Mouse (Mus musculus): ENCODE data around the gene Tbx19.
A peak's percentile ranks its signal among the peaks of the same experiment; 100 is the strongest.

Tbx19 gene

DNA sequence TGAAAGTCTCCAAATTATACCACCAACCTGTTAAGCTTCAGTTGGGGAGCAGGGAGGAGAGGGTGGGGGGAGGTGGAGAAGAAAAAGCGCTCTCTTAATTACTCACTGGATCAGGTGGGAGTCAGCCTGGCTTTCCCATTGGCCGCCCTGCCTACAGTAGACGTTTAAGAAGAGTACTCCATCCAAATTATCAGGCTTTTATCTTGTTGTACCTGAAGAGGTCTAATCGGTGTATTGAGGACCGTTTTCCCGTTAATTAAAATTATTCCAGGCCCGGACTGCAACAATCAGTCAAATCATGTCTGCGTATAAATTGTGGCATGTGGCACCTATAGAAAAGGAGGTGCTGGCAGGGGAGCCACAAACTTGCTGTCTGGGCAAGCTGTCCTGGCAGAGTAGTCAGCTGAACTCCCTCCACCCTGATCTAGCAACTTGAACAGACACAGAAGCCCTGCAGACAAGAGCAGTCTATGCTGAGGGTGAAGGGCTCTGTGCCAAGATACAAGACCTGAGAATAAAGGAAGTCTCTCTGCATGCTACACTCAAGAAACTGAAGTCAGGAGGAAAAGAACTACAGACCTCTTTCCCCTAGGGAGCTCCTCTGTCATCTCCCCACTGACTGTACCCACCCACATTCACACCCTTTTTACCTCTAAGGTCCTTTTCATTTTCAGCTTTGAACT is at the start of gene Tbx19:
Tbx19 (minus strand) TSS at position 51 of the 683 bp plus-strand sequence.
- DNase-seq (ENCODE audit: low read depth, low spot score): no peak

DNA sequence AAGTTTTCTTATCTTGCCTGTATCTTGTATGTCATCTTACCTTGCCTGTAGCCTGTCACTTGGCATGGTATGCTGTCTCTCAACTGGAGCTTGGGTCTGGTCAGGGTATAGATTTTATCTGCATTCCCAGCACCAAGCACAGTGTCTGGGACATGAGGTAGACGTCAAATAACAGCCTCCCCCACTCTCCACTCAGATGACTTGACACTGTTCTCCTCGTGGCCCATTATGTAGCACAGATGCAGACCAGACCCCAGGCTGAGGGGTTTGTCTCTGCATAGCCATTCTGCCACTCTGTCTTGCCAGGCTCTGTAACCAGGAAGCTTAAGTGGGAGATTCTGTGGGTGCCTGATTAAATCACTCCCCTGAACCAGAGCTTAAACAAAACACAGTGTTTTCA is 45.0 kb upstream of the Tbx19 start:
- no peak for DNase-seq (ENCODE audit: low read depth, low spot score)

- DNase-seq (ENCODE audit: low read depth, low spot score): no peak
These were observed 43.0 kb upstream of the Tbx19 start for GRCm38 (mm10) chr1:165203488-165204035.

DNA sequence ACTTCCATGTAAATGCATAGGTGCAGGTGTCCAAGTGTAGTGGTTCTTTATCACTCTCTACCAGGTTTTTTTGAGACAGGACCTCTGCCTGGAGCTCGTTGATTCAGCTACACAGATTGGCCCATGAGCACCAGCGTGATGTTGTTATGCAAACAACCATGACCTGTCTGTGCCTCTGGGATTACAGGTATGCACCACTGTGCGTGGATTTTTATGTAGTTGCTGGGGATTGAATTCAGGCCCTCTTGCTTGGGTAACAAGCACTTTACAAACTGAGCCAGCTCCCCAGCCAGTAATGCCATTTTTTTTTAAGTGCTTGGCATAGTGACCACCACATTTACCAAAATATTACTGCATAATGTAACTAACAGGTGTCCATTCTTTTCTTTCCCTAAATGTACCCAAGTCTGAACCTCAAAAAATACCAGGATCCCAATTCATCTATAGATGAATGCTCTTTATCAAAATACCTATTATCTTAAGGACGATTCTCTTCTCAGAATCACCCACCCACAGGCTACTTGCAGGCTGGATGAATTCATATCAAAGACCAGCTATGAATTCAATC is 41.0 kb upstream of the Tbx19 start:
- no peak for DNase-seq (ENCODE audit: low read depth, low spot score)

DNA sequence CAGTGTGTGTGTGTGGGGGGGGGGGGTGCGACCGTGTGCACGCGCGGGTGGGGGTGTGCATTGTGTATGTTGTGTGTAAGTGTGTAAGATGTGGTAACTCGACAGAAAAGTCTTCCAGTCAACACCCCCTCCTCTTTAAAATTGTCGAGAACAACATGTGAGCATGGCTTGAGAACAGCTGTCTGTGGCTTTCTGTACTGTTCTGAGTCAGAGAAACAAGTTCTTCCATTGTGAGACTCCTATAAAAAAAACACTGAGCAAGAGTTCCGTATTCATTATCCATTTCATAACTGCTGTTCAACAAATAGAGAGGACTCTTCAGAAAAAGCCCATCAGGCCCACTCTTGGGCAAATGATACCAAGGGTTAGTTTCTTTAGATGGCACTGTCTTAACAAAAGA is 40.2 kb upstream of the Tbx19 start:
- no peak for DNase-seq (ENCODE audit: low read depth, low spot score)

DNA sequence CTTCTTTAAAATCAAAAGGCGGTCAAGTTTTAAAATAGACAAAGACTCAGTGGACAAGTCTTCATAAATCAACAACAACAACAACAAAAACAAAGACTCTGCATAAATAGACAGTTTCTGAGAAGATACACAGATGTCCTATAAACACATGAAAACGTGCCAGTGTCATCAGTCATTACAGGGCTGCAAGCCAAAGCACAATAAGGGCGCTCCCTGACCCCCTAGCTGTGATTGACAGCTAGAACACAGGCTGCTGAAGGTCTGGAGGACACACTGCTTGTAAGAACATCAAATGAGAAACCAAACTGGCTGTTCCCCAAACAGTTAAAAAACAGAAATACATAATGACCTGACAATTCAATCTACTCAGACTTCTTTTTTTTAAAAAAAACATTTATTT is 39.1 kb upstream of the Tbx19 start:
- no peak for DNase-seq (ENCODE audit: low read depth, low spot score)

GRCm38 (mm10) chr1:165198951-165199350 is 38.4 kb upstream of the Tbx19 start:
- no peak for DNase-seq (ENCODE audit: low read depth, low spot score)

- DNase-seq (ENCODE audit: low read depth, low spot score): no peak
These were observed 37.3 kb upstream of the Tbx19 start for GRCm38 (mm10) chr1:165197875-165198274.

- no peak for DNase-seq (ENCODE audit: low read depth, low spot score)
These were observed 34.9 kb upstream of the Tbx19 start for GRCm38 (mm10) chr1:165195396-165195960.

GRCm38 (mm10) chr1:165194662-165195013 is 34.1 kb upstream of the Tbx19 start:
- no peak for DNase-seq (ENCODE audit: low read depth, low spot score)

DNA sequence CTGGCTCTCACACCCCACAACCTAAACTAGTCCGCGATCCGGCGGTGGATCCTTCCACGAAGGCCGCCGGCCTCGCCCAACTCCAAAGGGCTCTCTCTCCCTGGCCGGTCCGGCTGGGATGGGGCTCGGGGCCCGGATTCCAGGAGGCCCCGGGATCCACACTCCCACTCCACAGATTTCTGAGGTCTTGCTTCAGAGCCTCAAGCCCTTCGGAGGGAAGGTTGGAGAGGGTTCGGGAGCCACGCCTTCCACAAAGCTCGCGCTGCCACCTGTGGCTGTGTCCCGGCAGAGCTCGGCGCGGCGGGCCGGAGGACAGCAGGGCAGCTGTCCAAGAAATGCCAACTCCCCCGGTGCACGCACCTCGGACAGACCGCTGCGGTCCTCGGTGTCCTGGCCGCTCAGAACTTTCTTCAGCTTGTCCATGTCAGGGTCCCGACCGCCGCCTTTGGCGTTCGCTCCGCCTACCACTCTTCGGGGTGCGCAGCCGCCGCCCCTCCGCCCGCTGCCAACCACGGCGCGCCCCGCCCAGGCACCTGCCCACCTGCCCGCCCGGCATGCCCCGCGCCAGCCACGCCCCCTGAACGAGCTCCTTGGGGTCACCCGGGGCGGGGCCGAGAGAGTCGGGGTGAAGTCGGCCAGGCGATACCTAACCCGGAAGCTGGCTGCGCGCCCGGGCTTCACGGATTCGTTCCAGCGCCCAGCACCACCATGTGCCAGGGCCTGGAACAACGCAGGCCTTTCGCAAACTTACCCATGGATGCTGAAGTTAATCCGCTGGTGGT is 33.5 kb upstream of the Tbx19 start, which contains the start of gene Sft2d2:
Sft2d2 (minus strand) TSS at position 559 of the 782 bp plus-strand sequence.
- DNase-seq (ENCODE audit: low read depth, low spot score): peak; percentile 81

GRCm38 (mm10) chr1:165193426-165193825 is 32.9 kb upstream of the Tbx19 start:
- no peak for DNase-seq (ENCODE audit: low read depth, low spot score)

- DNase-seq (ENCODE audit: low read depth, low spot score): no peak
These were observed 32.2 kb upstream of the Tbx19 start for GRCm38 (mm10) chr1:165192714-165193264.

- no peak for DNase-seq (ENCODE audit: low read depth, low spot score)
These were observed 31.5 kb upstream of the Tbx19 start for GRCm38 (mm10) chr1:165192102-165192501.

GRCm38 (mm10) chr1:165191611-165192010 is 31.0 kb upstream of the Tbx19 start:
- no peak for DNase-seq (ENCODE audit: low read depth, low spot score)

DNA sequence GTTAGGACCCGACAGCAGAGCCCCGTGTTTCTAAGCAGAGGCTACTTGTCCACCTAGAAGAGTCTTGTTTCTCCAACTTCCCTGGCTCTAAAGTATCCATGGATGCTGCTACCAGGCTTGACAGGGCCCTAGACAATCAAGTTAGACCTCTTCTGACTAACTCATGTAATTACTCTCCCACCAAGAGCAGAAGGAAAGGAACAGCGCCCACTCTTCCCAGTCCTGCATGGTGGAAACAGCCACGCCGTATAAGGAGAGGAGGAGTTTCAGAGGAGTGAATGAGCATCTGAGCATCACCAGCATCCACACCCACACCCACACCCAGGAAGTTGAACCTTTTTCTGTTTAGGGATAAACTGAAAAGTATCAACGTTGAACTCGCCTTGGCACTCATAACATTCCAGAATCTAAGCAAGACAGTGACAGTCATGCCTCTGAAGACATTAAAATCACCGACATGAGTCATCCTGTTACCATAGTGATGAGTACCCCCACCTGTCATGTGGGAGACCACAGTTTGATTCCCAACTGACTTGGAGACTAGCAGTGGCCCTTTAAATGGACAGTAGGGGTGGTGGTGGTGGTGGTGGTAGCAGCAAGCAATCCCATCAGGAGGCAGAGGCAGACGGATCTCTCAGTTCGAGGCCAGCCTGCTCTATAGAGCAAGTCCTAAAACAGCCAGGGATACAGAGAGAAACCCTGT is 30.1 kb upstream of the Tbx19 start:
- DNase-seq (ENCODE audit: low read depth, low spot score): no peak

DNA sequence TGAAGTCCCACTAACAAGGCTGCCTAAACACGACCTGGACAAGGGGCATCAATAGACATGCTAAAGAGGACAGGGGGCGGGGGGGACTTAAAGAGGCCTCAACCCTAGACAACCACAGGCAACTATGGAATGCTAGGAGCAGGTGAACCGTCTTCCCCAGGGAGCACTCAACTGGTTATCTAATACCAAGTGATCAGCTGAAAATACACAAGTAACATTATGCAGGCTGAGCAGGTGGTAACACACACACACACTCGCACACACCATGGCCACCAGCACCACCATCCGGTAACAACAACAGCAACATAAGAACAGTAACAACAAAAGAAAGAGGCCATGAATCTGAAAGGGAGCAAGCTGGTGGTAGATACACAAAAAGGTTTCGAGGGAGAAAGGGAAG is 29.5 kb upstream of the Tbx19 start:
- DNase-seq (ENCODE audit: low read depth, low spot score): no peak

DNA sequence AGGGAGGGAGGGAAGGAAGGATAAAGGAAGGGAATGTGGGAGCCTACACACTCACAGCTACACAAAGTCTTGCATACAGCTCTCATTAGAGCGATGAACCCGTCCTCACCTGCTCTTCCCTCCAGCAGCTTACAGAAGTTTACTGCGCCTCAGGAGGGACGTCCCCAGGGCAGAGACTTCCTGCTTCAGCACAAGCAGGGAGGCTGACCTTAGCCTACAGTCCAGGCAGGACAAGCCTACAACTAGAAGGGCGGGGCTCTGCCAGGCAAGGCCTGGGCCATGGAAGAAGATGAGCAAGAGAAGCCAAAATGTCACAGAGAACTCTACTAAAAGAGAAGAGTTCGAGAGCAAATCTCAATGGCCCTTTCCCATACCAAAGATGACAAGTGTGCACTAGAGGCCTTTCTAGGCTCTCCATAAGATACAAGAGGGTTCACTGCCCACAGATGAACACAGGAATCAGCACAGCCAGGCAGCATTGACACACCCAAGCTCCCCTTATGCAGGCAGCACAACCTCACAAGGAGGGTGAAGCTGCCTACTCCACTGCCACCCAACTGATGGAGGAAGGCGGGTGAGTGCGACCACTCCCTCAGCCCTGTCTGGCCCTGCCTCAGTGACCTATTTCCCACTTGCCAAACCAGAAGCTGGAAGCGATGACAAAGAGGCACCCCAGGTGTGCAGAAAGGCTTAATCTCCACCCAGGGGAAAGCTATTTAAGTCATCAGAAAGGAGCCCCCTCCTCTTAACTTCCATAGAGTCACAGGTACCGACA is 28.4 kb upstream of the Tbx19 start:
- DNase-seq (ENCODE audit: low read depth, low spot score): no peak

GRCm38 (mm10) chr1:165187357-165187756 is 26.8 kb upstream of the Tbx19 start:
- no peak for DNase-seq (ENCODE audit: low read depth, low spot score)

DNA sequence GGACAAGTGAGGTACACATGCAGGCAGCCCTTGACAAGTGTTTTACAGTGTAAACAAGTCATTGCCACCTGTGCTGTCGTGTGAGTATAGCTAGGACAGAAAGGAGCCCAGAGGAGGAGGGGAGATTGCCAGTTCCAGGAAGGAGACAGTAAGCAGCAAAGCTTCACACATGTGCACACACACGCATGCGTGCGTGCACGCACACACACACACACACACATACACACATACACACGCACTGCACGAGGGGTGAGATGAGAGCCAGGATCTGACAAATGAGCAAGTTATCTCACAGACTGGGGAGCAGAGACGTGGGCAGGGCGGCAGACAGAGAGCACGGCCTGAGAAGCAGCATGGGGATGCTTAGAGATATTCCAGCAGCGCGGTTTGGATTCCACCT is 25.9 kb upstream of the Tbx19 start:
- DNase-seq (ENCODE audit: low read depth, low spot score): no peak

GRCm38 (mm10) chr1:165185116-165185515 is 24.5 kb upstream of the Tbx19 start:
- DNase-seq (ENCODE audit: low read depth, low spot score): no peak
